Mouse (Mus musculus) v-Abl transformed pro-B cells (cell line): ENCODE measurements around the gene Mrps33.

ENCODE experiments used
- in situ Hi-C, 2 experiments: fragments of 400-800 bp; cut with MboI; formaldehyde crosslinking; loops; one replicate each; pipeline ENCODE4 v1.15.1; 2025; ENCODE audit not compliant: unreplicated experiment in 2 of 2

Mrps33 gene

DNA sequence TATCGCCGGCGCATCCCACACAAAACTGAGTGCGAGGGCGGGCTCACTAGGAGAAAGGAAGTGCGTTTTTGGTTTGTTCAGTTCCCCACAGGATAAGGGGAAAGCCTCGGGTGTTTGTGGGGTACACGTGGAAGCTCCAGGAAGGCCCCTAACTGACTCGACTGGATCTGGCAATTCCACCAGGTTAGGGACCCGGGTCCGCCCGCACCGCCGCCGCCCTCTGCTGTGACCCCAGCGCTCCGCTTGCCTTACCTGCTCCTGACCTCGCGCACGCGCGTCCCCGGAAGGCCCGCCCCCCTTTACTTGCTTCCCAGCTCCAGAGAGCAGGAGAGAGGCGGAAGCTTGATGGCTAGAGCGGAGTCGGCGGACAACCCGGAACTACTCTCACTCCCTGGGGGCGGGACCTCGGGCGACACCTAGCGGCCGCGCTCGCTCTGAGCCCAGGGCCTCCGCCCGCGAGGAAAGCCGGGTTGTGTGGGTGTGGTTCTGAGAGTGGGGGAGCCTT is at the start of gene Mrps33:
Gene Mrps33 (minus strand): TSS at position 377 of the 505 bp plus-strand sequence.
- in situ Hi-C loops = loop anchor here (10.0 to 25.0 kb wide), 2 partner anchors 514 to 652 kb away; partner anchors contain the start of genes Ssbp1 (in 2 of the 2) and Agk (in 1 of the 2)

DNA sequence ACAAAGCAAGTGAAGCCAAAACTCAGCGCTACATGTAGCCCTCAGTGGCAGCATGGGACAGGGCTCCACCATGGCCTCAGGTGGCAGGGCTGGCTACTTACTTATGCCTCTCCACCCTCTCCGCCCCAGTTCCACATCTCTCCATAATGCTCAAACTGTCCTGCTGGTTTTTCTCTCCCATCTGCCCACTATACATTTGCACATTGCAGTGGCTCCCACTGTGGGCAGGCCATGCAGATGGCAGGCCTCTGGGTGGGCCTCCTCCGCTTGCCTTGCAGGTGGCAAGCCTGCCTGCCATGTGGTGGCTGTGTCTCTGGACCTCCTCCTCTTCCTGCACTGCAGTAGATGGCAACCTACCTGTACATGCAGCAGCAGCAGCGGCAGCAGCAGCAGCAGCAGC is 38.9 kb upstream of the Mrps33 start:
- in situ Hi-C loops = no loop called here

- in situ Hi-C loops = no loop called here
These were observed 38.0 kb upstream of the Mrps33 start for GRCm38 (mm10) chr6:39848766-39849165.

- in situ Hi-C loops = no loop called here
These were observed 36.8 kb upstream of the Mrps33 start for GRCm38 (mm10) chr6:39847538-39847937.

- in situ Hi-C loops = no loop called here
These were observed 33.0 kb upstream of the Mrps33 start for GRCm38 (mm10) chr6:39843698-39844342.

- in situ Hi-C loops = no loop called here
These were observed 17.9 kb upstream of the Mrps33 start for GRCm38 (mm10) chr6:39828736-39829135.

DNA sequence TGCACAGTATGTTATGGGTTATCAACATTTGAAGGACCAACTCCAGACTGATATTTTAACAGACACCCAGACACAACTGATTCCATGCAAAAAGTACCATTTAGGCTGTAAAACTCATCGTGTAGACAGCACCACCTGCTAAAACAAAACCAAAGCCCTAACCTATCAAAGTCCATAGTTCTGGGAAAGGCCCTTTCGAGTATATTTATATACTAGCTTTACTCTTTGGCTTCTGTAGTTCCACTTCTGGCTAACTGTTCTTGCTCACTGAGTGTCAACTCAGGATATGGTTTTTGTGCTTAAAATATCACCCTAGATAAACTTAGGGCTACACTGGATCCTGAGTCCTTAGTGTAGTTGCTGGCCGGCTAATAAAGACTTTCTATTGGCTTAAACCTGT is 10.5 kb upstream of the Mrps33 start:
- in situ Hi-C loops = loop anchor here (25.0 kb wide), 1 partner anchor 641 kb away; the partner anchor contains the start of gene Ssbp1 (in 2 of the 2)

DNA sequence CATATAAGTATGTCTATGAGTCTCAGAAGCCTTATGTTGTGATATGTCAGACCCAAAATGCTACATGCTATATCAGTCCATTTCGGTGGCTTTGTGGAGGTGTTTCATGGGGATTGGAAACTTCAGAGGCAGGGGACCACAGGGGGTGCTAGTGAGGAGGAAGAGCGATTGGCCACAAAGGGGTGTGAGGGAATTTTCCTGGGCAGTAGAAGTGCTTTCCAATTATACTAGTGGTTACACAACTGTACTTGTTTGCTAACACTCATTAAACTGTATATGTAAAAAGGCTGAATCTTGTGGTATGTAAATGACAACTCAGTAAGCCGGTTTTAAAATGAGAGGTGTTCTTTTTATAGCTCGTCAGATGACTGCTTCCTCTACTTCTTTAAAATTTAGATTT is 8.1 kb upstream of the Mrps33 start:
- in situ Hi-C loops = loop anchor here (10.0 to 25.0 kb wide), 2 partner anchors 506 to 643 kb away; partner anchors contain the start of genes Ssbp1 (in 2 of the 2) and Agk (in 1 of the 2)

- in situ Hi-C loops = loop anchor here (10.0 to 25.0 kb wide), 2 partner anchors 614 to 654 kb away; partner anchors contain the start of gene Ssbp1 (in 2 of the 2)
These were observed 2.3 kb downstream of the Mrps33 start for GRCm38 (mm10) chr6:39808511-39808910.

- in situ Hi-C loops = loop anchor here (10.0 to 25.0 kb wide), 2 partner anchors 612 to 655 kb away; partner anchors contain the start of gene Ssbp1 (in 2 of the 2)
These were observed 3.7 kb downstream of the Mrps33 start for GRCm38 (mm10) chr6:39807050-39807560.

- in situ Hi-C loops = loop anchor here (10.0 to 25.0 kb wide), 2 partner anchors 612 to 656 kb away; partner anchors contain the start of gene Ssbp1 (in 2 of the 2)
These were observed 4.5 kb downstream of the Mrps33 start for GRCm38 (mm10) chr6:39806336-39806735.

DNA sequence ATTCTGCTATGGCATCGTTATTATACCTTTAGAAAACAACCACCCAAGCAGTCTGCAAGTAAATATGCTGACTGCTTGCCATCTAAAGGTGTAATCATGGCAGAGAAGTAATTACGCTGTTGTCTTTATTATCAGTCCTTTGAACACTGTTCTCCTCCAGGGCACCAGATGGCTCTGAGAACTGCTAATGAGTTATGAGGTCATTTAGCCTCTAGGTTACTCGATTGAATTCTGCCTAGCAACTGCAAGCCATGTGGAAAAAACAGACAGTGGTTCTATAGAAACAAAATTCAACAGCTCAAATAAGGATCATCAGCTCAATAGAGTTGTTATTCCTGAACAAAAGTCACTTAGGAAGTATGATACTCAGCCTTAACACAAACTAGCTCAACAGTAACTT is 4.9 kb downstream of the Mrps33 start:
- in situ Hi-C loops = loop anchor here (10.0 to 25.0 kb wide), 2 partner anchors 611 to 656 kb away; partner anchors contain the start of gene Ssbp1 (in 2 of the 2)

DNA sequence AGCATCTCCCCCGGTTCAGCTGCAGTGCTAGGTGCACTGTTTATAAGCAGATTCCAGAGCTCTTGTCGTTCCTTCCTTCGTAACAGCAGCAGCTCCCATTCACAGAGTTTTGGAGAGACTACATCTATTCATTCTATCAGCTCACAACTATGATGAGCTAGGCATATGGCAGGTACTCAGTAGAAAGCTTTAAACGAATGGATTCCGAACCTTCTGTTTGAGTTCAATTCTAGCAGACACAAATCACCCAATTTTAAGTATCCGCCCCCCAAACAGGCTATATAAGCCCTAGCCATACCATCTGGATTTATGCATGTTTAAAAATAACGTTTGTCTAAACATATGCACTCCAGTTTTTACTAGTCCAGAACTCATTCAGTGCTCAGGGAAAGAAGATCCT is 9.8 kb downstream of the Mrps33 start:
- in situ Hi-C loops = loop anchor here (10.0 to 25.0 kb wide), 2 partner anchors 606 to 661 kb away; partner anchors contain the start of gene Ssbp1 (in 2 of the 2)

- in situ Hi-C loops = loop anchor here in 1 of 2 experiments (25.0 kb wide), 1 partner anchor 590 kb away; no protein-coding TSS in a partner anchor
These were observed 13.7 kb downstream of the Mrps33 start for GRCm38 (mm10) chr6:39797076-39797475.

- in situ Hi-C loops = loop anchor here in 1 of 2 experiments (25.0 kb wide), 1 partner anchor 591 kb away; no protein-coding TSS in a partner anchor
These were observed 14.6 kb downstream of the Mrps33 start for GRCm38 (mm10) chr6:39796150-39796549.

DNA sequence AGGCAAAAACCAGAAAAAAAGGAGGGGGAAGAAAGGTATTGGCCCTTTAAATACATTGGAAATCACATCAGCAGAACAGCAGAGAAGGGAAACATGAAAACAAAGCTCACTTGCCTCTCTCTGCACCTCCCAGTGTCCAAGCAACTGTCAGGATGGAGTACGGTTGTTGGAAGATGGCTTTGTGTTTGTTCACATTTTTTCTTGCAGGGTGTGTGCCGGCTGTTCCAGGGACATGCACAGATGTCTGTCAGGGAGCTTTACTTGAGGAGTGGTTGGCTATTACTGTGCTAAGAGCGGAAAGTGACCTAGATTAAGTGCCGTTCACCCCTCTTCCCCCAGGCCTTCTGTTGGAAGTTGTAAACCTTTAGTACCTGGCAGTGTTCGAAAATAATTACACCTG is 19.0 kb downstream of the Mrps33 start:
- in situ Hi-C loops = loop anchor here in 1 of 2 experiments (25.0 kb wide), 1 partner anchor 595 kb away; no protein-coding TSS in a partner anchor

- in situ Hi-C loops = loop anchor here in 1 of 2 experiments (25.0 kb wide), 1 partner anchor 599 kb away; no protein-coding TSS in a partner anchor
These were observed 22.4 kb downstream of the Mrps33 start for GRCm38 (mm10) chr6:39788408-39788807.

DNA sequence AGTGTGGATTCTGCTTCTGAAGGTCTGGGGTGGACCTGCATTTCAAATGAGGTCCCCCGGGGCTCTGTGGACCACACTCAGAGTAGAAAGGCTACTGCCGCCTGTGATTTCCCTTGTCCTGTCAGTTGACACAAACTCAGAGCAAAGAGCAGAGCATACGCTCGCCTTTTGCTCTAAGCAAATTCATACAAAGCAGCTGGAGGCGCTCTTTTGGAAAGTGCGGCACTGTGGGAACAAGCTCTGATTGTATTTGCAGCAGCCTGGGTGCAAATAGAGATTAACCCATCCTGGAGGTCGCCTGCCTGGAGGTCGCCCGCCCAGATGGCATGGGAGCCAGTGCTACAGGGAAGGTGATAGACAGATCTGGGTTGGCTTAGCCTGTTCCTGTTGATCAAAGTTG is 23.0 kb downstream of the Mrps33 start:
- in situ Hi-C loops = loop anchor here in 1 of 2 experiments (25.0 kb wide), 1 partner anchor 600 kb away; no protein-coding TSS in a partner anchor

GRCm38 (mm10) chr6:39785944-39786343 is 24.8 kb downstream of the Mrps33 start:
- in situ Hi-C loops = loop anchor here in 1 of 2 experiments (25.0 kb wide), 1 partner anchor 601 kb away; no protein-coding TSS in a partner anchor

DNA sequence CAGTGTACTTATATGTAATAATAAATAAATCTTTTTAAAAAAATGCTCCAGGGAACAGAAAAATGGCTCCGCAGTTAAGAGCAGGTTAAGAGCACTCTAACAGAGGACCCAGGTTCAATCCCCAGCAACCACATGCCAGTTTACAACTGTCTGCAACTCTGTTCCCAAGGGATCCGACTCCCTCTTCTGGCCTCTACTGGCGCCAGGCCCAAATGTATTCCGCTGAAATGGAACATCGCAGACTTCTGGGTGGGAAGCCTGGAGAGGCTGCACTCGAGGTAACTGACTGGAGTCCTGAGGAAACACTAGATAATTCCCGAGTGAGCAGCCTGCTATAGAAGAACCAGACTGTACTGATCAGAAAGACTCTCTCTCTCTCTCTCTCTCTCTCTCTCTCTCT is 27.3 kb downstream of the Mrps33 start:
- in situ Hi-C loops = loop anchor here (5.0 to 25.0 kb wide), 3 partner anchors 216 to 604 kb away; no protein-coding TSS in a partner anchor

DNA sequence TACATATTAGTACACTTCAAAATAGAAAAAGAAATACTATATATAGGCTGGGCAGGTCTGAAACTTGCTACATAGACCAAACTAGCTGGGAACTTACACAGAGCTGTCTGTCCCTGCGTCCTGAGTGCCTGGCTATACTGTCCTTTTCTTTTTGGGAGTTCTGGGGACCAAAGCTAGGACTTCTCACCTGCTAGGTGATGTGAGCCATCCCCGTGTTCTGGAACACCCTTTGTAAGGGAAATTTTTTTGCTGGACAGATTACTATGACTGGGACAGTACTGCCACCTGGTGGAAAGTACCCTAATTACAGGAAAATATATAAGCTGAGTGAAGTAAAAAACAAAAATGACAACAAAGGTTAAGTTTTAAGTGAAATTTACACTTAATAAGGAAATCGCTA is 28.2 kb downstream of the Mrps33 start:
- in situ Hi-C loops = loop anchor here (5.0 to 25.0 kb wide), 3 partner anchors 215 to 605 kb away; no protein-coding TSS in a partner anchor
